Mouse (Mus musculus): ENCODE data around the gene Sfrp5.

The Sfrp5 gene

DNA sequence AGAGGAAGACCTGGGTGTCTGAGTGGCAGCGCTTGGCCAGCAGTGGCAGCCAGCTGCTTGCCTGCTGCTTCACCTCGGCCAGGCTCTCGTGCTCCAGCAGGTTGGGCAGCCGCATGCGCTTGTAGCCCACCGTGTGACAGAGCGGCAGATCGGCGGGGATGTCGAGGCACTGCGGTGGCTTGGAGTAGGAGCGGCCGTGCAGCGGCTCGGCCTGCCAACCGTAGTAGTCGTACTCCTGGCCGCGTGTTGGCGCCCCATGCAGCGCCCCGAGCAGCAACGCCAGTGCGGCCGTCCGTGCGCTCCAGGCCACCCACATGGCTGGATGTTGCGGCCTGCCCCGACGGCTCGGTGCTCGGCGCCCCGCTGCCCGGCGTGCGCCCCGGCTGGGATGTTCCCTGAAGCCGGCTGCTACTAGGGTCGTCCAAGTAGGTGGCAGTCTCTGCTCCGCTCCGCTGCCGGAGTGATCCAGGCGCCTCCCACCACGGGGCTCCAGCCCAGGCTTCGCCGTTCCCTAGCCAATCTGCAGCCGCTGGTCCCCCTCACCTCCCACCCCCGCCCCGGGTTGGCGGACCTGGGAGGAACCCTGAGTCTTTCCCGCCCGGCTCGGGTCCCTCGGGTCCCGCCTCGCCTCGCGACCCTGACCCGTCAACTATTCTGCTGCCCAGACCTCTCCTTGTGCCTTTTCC, at the start of gene Sfrp5:
Gene Sfrp5 (minus strand): TSS at position 557 of the 686 bp plus-strand sequence.
- no peak for DNase-seq

DNA sequence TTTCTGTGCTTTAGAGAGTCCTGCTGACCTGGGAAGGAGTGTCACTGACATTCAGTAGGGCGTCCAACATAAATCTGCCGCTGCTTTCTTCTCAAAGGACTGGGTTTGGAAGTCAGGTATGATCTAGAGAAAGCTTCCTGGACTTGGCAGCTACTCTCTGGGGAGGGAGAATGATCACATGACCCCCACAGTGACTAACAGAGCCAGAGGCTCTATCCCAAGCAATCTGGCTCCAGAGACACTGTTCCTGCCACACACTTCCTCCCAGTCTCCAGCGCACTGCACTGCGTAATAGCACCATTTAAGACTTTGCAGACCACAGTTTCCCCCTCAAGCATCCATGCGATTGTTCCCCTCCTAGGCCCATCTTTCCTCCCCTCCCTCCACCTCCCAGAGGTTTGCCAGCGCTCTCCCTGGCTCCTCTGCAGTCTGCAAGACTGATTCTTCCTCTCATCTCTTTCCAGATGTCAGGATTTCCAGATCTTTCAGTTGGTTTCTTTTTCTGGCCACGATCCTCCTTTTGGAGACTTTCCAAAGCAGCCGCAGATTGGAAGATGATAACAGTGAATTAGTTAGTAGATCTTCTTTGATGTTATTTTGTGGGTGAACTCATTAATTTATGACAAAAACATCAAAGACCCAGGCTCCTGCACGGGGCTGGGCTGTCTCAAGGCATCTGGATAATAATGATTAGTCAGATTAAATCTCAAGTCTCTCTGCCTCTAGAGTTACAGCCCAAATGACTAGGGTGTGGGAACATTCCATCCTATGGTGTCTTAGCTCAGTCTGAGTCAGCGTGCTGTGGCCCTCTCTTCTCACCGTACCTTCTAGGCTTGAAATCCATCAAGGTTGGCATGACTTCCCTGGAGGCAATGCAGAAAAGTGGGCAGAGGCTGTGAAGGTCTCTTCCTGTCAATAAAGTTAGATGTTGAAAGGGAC, 48.2 kb upstream of the Sfrp5 start:
- no peak for DNase-seq

DNA sequence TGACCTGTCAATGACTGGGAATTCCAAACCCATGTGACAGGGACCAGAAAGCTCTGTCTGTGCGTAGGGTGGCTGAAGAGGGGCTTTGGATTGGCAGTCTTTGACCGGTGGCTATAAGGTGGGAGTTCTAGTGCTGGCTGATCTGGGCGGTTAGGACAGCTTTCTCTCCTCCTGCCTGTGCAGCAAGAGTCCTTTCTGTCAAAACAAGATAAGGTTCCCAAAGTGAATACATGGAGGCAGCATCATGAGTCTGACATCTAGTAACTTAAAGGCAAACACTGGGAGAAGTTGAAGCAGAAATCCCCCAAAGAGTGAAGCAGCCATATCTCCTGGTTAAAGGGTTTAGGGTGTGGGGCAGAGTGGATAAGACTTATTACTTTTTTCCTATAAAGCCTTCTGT, 45.5 kb upstream of the Sfrp5 start, which contains the start of gene Golga7b:
Gene Golga7b (plus strand): TSS at position 56 of the 400 bp plus-strand sequence.
- no peak for DNase-seq

DNA sequence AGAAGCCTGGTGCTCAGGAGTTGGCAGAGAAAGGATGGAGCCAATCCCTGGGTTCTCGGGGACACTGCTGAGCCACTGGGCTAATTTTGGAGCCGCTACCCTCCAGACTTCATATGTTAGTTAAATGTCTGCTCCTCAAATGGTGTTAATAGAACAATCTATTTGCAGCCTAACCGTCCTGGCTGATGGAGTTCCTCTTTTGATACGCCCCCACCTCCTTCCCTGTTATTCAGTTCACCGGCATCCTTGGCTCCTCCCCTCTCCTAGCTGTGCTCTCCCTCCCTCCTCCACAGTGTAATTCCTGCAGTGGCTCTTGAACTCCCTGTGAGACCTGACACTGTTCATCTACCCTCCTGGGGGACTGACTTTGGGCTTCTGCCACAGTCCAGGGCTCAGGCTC, 44.6 kb upstream of the Sfrp5 start:
- no peak for DNase-seq

DNA sequence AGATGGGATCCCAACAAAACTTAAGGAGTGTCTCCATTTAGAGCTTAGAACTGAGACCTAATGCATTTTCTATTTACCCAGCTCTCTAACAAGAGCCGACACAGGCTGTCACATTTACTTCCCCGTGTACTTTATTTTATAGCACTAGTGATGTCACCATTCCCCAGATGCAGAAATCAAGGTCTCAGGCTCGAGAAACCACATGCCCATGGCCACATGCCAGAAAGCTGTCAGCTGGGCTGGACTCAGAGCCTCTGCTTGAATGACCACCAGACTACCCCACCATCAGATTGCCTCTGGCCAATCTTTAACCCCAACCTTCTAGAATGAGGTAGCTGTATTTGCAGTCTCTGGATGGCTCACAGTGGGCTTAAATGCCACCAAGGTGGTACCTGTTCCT, 41.3 kb upstream of the Sfrp5 start:
- no peak for DNase-seq

DNA sequence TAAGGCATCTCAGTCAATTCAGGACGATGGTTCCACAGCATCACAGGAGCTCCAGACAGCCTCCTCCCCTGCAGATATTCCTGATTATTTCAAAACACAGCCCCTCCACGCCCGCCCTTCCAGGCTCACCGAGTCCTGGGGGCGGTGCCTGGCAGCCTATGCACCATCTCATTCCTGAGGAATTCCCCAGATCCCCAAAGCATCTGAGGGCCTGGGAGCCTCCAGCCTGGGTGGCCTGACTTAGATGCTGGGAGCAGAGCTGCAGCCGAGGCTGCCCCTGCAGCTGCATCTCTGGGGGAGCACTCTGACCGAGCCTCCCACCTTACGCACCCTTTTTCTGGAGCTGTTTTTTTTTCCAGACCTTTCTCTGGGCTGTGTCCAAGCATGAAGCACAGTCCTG, 38.8 kb upstream of the Sfrp5 start:
- DNase-seq: no peak

DNA sequence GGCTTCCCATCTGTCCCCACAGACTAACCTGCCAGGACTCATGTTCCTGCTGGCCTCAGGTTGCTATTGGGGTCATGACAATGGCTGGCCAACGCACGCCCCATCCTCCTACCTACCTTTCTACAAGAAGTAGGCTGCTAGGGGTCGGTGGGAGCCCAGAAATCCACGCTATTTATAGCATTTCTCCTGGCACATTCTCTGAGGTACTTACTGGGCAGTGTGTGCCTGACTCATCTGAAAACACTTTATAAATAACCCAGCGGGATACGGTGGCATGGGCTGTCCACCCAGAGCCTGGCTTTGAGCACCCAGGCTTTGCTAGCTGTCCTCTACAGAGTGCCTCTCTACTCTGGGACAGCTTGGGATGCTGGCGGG, 36.3 kb upstream of the Sfrp5 start:
- no peak for DNase-seq

DNA sequence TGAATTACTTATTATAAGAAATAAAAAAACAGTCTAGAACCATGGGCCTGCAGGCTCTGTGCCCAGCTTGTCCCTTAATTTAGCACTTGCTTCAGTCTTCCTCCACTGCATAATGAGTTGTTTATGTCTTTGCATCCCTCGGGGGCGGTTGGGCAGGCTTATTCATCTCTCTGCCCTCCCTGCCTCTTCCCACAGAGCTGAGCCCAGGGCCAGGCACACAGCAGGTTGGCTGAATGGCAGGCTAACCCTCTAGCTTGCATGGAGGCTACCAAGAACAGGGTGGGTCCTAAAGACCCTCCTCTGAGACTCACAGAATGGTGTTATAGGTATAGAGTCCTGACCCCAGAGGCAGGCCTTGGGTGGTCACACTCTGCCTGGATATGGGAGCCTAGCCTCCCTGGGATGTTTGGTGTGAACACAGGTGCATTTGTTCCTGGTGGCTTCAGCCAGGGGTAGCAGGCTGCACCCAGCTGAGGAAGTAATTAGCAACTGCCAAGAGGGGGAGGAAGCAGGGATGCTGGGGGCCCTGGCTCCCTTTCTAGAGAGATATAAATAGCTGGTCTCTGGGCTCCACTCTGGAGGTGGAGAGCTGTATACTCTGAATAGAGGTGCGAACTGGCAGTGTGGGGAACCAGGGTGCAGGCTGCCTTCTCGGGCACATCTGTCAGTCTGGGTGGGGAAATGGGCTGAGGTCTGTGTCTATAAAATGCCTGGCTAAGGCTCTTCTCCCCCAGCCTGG, 35.7 kb upstream of the Sfrp5 start:
- DNase-seq: no peak

DNA sequence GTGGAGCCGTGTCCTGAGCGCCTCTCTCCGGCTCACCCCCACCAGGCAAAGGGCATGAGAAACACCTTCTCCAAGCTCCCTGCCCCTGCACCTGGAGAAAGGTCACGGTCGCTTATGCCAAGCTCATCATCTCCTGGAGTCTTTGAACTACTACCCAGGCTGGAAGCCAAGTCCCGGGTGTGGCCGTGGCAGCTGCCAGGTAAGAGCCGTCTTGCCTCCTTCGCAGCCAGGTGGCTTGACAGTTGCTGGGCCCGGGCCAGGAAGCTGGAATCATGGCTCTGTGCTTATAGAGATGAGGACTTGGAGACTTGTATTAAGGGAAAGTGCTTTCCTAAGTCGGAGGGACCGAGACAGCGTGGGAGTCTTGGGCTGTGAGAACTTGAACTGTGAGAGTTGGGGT, 28.9 kb upstream of the Sfrp5 start:
- peak; percentile 4 to 18 for DNase-seq

DNA sequence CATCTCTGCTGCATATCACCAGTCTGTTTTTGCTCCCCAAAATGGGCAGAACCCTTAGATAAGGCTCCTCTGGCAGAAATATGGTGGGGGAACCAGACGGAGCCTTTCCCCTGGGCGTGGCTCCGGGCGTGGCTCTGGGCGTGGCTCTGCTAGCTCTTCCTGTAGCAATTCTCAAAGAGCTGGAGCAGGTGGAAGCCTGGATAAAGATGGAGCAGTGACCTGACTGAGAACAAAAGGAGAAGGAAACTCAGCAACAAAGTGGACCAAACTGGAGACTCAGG, 28.2 kb upstream of the Sfrp5 start:
- no peak for DNase-seq

DNA sequence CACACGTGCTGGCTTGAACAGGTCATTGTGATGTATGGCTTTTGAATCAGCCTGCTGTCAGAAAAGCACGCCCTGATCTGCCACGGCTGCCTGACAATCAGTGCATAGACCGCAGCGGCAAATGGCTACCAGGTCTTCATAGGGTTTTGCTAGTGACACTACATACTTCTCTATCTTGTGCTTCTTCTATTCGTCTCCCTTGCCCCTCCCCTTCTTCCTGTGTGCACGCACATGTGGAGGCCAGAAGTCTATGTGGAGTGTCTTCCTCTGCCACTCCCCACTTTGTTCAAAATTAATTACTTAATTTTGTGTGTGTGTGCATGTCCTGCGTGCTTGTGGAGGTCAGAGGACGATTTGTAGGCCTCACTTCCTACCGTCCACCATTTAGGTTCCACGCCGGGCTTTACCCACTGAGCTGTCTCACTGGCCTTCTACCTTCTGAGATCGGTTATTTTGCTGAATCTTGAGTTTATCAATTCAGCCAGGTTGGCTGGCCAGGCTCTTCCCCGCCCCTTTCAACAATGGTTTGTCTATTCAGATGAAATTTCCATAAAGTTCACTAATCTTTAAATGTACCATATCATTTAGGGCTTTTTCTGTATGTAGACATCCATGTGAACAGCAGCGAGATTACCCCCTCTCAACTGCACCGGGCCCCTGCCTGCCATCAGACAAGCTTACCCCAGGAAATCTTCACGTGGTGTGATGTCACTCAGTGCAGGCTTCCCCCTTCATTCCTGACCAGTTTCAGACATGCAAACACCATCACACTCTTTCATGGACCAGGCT, 27.6 kb upstream of the Sfrp5 start:
- no peak for DNase-seq

DNA sequence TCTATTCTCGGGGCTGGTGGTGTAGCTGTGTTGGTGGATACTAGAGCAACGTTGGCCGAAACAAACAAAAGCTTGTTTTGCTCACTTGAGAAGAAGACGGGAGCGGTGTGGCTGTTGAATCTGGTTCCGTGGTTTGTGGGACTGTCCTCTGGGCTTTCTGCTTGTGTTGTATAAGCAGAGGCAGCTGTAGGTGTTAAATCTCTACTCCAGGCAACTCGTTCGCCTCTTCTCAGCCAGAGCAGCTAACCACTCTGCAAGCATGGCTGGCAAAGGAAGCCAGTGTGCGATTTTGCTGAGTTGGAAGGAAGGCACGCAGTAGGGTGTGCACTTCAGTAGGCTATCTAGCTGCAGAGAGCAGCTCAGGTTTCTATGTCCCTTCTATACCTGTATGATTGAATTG, 24.4 kb upstream of the Sfrp5 start:
- DNase-seq: no peak

DNA sequence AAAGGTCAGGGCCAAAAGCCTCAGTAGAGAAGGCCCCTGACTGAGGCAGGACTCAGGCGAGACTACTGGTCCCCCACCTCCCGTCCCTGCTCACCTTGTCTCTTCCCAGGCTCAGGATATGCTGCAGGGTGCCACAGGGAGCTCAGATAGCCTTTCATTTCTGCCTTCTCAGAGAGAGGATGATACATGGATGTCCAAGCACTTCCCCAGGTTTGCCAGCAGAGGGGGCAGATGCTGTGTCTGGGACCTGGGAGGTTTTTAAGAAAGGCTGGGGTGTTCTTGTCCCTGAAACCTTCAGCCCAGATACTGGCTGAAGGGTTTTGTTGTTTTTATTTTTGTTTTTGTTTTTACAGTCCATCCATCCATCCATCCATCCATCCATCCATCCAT, 15.3 kb upstream of the Sfrp5 start:
- DNase-seq: peak in 1 of 2 experiments; percentile 42

DNA sequence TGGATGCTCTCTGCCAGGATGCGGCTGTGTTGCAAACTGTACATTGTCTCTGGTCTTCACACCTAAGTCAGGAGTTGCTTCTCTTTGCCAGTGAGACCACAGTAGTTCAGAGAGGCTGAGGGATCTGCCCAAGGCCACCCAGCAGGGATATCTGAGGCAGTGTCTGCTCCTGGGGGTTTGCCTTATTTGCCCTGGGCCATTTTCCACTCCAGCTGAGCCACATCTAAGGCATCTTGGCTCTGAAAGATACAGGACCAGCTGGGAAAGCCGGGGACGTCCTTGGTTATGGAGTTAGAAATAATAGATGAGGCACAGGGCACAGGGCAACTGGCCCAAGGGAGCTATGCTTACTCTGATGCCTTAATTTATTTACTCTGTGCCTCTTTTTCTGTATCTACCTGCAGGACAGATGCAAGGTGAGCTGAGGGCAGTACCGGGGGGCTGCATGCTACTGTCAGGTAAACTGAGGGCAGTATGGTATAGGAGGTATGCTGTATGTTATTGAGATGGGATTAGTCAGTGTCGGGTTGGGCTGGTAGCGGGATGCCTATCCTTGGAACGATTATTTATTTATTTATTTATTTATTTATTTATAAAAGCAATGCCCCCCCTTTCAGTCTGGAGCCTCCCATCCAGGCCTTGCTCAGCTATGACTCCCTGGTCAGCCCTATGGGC, 14.8 kb upstream of the Sfrp5 start:
- DNase-seq: no peak

DNA sequence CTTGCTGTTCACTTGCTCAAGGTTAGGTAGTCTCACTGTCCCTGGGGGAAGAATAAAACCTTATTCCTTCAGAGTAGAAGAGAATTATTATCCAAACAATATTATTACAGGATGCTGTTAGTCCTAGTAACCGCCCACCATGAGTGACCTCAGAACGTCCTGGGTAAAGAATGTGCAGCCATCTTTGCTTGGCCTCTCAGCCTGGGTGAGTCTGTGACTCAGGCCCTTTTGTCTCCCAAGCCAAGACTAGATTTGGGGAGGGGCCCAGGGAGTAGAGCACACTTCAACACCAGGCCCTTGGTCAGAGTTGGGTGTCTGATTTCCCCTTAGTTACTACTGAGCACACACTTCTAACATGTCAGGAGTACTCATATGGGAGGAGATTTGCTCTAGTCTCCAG, 12.5 kb upstream of the Sfrp5 start:
- DNase-seq: no peak

DNA sequence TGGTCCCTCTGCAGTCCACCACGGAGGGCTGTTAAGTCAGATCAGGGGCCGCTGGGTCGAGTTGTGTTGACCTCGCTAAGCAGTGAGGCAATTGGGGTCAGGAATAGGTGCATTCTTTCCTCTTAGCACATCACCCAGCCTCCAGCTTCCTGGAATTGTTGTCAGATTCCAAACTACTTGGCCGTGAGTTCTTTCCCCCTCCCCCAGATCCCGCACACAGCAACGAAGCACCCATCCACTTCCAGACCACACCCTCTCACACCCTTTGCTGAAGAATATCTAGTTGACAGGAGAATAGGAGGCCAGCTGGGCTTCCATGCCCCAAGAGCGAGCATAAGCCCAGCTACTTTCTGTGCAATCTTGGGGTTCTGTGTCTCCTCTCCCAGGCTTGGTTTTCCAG, 9.9 kb upstream of the Sfrp5 start:
- DNase-seq: no peak

DNA sequence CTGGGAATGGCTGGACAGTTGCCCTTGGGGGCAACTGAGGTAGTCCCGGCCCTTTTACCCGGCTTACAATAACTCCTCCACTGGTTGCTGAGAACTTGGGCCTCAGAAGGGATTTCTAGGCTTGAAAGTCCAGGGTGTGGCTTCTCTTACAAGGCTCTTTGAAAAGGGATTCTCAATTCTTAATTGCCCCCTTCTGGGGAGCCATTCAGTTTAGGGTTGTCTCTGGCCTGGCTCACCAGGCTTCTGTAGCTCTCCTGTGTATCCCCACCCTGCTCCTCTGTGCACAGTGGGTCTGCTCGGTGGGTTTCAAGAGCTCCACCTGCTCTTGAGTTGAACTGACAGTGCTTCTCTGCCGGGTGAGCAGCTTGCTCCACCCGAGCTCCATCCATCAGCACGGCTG, 7.9 kb upstream of the Sfrp5 start:
- DNase-seq: no peak

DNA sequence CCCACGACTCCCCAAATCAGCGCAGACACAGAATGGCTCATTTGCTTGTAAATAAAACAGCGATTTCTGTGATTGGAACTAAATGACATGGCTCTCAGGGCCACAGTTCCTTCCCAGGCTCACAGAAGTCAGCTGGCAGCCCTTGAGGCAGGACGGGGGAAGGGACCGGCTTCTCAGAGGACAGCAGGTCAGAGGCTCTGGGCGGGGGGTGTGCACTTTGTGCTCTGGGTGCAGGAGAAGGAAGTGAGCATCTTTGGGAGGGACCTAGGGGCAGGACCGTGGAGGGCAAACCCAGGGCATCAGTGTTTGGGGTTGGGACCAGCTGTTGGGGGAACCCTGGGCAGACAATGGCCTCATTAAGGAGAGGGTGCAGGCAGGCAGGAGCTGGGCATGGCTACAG, 7.4 kb upstream of the Sfrp5 start:
- no peak for DNase-seq

DNA sequence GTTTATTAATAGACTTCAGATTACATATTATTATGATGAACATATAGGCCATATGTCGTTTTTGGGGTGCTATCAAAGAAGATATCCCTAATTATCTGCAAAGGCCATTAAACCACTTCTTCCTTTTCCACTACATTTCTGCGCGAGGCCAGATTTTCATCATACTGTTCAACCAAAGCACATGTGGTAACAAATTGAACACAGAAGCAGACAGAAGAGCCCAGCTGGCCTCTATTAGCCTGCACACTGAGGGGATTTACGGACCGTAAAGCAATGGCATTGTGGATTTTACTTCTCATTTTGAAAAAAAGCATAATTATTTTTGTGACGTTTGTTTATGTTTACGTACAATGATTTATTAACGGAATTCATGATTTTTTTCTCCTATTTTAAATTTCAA, 3.1 kb upstream of the Sfrp5 start:
- DNase-seq: no peak

DNA sequence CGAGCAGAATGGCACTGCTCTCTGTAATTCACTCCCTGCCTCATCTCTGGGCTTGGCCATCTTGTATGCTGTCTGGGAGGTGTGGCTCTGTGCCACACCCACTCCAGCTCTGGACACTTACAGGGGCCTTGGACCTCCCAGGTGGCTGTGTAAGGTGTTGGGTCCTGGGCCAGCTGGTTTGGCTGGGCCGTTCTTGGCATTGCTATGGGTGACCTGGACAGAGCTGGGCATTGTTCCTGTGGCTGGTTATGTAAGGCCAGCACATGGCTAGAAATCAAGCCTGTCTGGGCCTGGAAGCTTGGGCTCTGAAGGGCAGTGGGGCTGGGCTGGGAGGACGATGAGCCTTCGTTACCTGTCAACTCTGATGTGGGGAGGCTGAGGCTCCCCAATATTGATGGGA, 2.3 kb upstream of the Sfrp5 start:
- peak in 1 of 2 experiments; percentile 8 for DNase-seq

DNA sequence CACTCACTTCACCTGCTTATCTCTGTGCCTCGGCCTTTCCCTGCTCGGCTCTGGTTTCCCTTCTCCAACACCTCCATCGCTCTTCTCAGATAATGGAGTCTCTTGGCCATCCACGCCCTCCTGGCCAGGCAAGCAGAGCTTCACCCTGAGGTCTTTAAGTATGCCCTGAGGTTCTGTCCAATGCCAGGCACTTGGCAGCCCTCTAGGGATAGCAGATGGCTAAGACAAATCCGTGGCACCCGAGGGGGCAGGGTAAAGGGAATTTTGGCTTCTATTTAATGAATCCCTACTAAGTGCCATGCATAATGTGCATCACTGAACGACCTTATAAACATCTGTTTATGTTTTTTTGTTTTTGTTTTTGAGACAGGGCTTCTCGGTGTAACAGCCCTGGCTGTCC, 415 bp upstream of the Sfrp5 start:
- DNase-seq: no peak

DNA sequence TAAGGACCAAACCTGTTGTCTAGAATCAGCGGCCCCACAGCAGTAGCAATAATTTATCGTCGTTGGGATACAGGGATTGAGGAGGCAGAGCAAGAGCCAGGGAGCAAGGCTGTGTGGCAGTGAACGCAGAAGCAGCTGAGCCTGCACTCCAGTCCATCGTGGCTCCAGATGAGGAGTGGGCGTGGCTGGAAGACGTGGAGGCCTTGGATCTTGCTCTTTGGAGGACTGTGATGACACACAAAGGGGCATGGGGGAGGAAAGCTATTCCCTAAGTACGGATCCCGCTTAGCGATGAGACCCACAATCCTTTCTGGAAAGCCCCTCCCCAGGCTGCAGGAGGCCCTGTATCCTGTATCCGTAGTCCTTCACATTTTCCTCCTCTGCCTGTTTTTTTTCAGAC, 4.0 kb downstream of the Sfrp5 start:
- DNase-seq: no peak
